Mouse (Mus musculus) cerebellum, adult 18-20 months (tissue): ENCODE results near the gene 1110004F10Rik.

Experiments used
- DNase-seq, 2 experiments: peaks; one replicate each; pipeline ENCODE4 v3.0.0; 2021

The 1110004F10Rik gene

DNA sequence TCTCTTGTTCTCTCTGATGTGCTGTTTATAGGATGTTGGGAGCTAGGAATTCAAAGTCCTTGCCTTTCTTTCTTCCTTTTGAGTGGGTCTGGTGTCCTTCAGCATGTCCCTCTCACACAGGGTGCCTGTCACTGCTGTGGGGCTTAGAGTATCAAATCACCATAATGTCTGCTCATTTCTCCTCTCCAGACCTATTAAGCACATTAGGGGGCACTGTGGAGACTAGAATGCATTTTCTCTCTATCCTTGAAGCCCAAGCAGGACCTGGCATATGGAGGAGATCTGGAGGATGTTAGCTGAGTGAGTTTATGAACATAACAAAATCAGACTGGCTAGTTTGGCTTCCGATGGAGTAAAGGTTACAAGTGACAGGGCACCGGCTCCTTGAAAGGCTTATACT lies 107.9 kb downstream of the 1110004F10Rik start:
- no peak for DNase-seq

DNA sequence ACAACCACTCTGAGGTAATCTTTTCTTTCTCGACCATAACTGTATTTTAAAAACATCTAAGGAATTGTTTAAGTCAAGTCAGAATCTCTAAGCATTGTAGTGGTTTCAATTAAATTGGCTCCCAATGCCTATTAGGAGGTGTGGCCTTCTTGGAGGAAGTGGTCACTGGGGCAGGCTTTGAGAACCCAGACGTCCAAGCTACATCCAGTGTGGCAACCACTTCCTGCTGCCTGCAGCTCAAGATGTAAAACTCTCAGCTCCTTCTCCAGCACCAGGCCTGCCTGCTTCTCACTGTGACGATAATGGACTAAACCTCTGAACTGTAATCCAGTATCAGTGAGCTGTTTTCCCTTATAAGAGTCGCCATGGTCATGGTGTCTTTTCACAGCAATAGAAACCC lies 110.4 kb downstream of the 1110004F10Rik start:
- no peak for DNase-seq

GRCm38 (mm10) chr7:116153781-116154368 lies 114.7 kb downstream of the 1110004F10Rik start:
- DNase-seq = no peak
